Mouse (Mus musculus) gastrocnemius, postnatal 14 days (tissue): ENCODE results near the gene Abcb5. TPM values are rescaled to one million over a fixed set of nuclear protein-coding genes. Genes with fewer than 3 reads are reported as not detected.
"Not testable (repeated sequence)": the region's sequence is repeated elsewhere in the genome, so short reads cannot be mapped to it uniquely, and the experiment has no call there.

Experiments used
- DNase-seq: peaks from one replicate; pipeline ENCODE4 v3.0.0; 2021; ENCODE audit warnings: mixed read lengths
- intact Hi-C: fragments of 180-260 bp; cut with DNase I; formaldehyde crosslinking; loops from one replicate; pipeline ENCODE4 v1.15.1; 2025; ENCODE audit warnings: low total_unique reads
- long read RNA-seq, 2 experiments: library from polyadenylated mRNA; stranded (forward); transcript quantifications; one replicate each; pipeline ENCODE4 v2.0.0; 2021
- total RNA-seq, 2 experiments: library from RNA; stranded (reverse); gene quantifications; 2 replicates each; pipeline ENCODE4 v1.2.3; 2021

Gene Abcb5
- not detected for total RNA-seq
- long read RNA-seq, experiment 1 = 0 reads
- long read RNA-seq, experiment 2 = 0 reads

DNA sequence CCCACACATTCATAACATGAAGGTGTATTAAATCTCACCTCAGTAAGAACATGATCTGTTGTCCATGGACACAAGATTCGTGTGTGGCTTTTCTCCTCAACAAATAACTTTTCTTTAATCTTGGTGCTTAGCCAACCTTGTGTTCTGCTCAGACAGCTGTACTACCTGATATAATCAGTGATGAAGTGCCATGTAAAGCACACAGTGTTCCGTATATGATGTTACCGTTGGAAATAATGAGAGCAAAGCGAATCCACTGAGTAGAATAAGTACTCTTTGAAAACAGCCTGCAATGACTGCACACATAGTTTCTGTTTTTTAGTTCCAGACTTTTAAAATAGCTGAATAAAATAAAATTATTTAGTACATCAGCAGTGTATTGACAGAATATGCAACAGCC is at the start of gene Abcb5:
TSS of gene Abcb5 (minus strand) at position 101 of the 400 bp plus-strand sequence.
- intact Hi-C loops = no loop called here
- DNase-seq = no peak

DNA sequence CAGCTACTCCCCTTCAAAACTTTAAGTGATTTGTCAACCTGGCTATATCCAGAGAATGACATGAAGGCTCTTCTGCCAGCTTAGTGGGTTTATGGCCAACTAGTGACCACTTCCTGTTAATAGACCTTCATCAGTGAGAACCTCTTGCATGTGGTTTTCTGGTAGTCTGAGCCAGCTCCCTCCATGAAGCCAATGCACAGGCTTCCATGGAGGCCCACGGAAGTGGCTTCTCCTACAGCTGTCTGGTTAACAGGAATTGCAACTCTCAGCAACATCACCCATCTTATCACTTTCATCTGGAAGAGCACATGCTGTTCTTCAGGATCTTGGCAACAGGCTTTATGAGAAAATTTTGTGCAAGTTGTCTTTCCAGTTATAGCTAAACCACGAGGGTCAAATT is 33.0 kb upstream of the Abcb5 start:
- intact Hi-C loops = no loop called here
- no peak for DNase-seq

DNA sequence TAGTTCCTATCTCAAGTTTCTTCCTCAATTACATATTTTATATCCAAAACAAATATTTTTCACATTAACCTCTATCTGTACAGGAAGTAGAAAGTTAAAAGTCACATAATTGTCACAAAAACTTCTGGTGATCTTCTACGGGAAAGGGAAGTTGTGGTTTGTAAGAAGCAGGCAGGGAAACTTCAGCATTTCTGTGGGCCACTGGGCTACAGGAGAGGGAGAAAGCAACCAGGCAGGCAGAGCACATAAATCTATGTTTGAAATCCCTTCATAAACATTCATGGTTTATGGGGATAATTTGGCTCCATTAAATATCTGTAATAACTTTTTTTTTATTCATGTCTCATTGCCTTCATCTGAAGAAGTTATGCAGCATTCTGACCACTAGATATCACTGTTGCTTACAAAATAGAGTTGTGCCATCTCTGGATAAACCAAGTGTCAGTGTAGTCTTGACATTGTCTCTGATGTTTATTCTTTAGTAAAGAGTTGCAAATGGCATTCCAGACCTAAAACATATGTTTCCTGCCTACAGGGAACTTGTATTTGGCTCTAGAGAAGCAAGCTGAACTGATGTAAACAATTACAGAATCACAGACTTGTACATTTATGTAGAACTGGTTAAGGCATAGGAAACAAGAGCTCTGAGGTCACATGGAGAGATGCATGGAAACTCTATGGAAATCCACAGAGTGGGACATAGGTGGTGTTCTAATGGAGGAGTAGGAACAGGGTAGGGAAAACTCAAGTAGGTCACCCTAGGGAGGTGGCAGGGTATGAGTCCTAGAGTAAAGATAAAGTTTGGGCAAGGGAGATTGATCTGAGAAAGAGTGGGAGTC is 28.3 kb upstream of the Abcb5 start:
- intact Hi-C loops = no loop called here
- DNase-seq = no peak

DNA sequence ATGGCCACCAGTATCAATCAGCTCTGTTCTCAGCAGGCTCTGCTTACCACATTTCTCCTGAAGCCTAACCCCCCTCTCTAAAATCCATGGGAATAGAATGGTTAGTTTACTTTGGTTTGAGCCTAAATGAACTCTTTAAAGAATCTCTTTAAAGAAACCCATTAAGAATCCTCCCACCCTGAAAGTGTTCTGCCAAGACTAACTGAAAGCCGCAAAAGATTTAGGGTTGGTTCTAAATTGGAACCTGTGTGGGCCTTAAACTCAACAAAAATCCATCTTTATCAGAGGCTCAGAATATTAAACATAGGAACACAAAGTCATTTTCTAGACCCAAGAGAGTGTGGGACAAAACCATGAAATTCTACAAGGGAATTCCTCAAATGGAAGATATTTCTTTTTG is 18.6 kb upstream of the Abcb5 start:
- intact Hi-C loops = no loop called here
- DNase-seq = no peak

DNA sequence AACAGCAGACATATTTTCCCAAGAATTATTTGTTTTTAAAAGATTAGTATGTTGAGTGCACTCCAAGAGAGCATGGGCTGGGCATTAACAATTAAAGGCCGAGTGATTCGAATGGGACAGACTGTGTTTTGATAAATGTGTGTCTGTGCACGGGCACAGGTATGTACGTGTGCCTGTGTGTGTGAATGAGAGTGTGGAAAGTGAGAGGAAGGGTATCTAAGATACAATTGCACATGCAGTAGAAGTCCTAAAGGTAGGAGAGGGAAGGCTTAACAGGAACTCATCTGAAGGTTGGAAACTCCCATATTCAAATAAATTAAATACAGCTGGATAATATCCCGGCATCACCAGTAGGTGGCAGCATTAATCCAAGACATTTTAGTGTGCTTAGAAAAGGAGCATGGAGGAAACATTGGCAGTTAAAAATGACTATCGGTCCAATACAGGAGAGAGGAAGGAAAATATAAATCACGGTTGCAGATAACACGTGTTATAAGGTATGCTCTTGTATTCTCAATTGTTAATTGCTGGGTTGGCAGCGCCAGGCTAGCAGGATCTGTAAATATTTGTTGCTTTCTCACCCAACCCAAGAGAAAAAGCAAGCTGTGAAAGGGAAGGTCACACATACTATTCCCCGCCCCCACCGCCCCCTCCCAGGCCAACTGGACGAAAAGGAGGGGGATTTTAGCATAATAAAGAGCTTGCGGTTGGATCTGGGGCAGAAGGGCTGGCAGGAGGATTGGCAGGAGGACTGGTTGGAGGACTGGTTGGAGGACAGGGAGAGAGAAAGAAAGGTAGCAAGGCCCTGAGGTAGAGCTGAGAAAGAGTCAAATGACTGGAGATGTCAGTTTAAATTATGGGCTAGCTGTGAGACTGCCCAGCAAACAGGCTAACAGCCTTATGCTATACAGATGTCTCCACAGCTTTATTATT is 35.6 kb downstream of the Abcb5 start:
- peak; percentile 24 for DNase-seq
- intact Hi-C loops = no loop called here

DNA sequence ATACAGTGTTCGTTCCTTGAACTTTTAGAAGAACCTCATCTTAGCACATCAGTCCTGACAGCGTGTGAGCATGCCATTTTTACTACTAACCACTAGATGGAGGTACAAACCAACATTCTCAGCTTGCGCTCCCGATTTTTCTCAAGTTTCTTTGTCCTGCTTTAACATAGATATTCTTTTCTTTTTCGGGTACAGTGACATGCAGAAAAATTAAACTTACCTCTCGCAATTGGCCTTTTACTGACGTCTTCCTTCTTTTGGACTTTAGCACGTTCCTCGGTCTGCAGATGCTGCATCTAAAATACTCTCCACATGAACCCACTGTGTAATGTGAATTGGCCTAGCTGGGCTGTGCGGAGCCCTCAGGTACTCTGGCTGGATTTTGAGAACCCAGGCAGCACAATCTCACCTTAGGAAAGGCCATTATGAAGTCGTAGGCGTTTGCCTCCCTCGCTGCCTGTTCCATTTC is 39.4 kb downstream of the Abcb5 start:
- DNase-seq = no peak

DNA sequence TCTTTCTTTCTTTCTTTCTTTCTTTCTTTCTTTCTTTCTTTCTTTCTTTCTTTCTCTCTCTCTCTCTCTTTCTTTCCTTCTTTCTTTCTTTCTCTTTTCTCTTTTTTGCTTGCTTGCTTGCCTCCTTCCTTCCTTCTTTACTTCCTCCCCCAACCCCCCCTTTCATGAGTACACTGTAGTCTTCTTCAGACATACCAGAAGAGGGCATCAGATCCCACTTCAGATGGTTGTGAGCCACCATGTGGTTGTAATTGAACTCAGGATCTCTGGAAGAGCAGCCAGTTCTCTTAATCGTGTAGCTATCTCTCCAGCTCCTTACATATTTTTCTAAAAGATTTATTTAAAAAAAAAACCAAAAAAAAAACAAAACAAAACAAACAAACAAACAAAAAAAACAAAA is 42.3 kb downstream of the Abcb5 start:
- intact Hi-C loops = not testable (repeated sequence)

More for the DNA sequence above, 39.4 kb downstream of the Abcb5 start:
- intact Hi-C loops = loop anchor here (5.0 kb wide), 1 partner anchor 1055 kb away; no protein-coding TSS in a partner anchor

DNA sequence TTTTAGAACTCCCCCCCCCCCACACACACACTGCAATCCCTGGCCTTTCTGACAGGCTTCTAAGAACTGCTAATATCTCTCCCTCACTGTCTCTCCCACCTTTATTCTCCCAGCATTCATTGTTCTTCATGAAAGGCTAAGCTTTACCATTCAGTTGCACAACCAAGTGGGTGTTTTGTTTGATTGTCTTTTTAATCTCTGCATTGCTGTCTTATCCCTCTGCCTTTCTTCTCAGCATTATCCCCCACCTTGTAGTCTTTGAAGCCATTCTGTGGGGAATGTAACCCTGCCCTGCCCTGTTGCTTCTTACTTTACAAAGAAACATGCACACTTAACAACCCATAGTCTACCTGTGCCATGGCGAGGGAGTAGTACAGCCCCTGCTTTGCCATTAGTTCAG is 48.5 kb downstream of the Abcb5 start:
- DNase-seq = no peak
- intact Hi-C loops = no loop called here

More for the DNA sequence above, 42.3 kb downstream of the Abcb5 start:
- DNase-seq = not testable (repeated sequence)

DNA sequence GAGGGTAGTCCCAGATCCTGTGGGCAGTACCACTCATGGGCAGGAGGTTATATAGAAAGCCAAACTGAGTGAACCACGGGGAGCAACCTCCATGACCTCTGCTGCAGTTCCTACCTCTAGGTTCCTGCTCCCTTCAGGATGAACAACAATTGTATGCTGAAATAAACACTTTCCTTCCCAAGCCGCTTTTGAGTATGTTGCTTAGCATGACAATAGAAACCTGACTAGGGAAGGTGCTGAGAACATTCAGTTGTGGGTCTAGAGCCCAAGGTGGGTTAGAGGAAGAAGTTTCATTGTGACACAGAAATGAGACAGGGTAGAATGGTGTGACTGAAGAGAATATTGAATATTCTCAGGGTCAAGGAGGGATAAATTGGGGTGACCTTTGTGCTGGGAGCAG is 55.9 kb downstream of the Abcb5 start:
- DNase-seq = no peak
- intact Hi-C loops = no loop called here

DNA sequence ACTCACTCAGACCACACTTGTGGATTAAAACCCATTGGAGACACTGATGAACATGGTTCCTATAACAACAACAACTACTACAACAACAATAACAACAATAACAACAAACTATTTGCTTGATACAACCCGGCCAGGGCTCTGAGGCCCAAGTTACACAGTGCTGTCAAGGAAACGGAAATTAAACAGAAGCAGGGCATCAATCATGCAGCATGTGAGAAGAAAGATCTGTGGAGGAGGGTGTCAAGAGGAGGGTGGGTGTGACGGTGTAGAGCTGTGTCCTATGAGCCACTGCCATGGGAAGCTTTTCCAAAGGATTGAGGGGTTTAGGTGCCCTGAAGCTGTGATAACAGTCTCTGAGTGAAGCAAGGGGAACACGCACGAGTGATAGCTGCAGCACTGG is 64.0 kb downstream of the Abcb5 start:
- intact Hi-C loops = no loop called here
- DNase-seq = no peak

DNA sequence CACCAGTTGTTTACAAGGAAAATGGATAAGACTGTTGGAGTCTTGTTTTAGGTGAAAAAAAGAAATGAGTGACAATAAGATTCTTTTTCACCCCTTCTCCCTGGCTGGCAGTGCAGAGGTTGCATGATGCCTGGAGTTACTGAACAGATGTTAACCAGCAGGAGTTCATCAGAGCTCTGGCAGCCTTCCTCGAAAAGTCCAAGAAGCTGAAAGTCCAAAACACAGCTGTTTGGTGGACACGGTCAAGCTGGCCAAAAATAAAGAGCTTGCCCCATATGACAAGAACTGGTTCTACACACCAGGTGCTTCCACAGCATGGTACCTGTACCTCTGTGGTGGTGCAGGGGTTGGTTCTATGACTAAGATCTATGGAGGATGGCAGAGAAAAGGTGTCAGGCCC is 78.3 kb downstream of the Abcb5 start:
- no peak for DNase-seq
- intact Hi-C loops = no loop called here

DNA sequence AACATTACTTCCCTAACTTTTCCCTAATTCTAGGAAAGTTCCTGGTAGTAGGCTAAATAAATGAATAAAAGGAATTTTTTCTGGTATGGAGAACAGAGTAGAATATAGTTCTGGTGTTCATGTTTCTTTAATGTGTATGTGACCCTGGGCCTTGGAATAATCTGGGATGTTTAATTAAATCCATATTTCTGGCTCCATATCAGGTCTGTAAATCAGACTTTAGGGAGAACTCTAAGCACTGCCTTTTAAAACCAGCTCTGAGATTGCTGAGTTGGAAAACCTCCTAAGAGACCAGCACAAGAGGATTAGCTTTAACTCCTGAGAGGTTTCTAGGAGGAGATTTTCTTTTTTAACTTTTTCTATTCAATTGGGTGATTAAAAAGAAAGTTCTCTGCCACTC is 83.4 kb downstream of the Abcb5 start:
- intact Hi-C loops = no loop called here
- no peak for DNase-seq

DNA sequence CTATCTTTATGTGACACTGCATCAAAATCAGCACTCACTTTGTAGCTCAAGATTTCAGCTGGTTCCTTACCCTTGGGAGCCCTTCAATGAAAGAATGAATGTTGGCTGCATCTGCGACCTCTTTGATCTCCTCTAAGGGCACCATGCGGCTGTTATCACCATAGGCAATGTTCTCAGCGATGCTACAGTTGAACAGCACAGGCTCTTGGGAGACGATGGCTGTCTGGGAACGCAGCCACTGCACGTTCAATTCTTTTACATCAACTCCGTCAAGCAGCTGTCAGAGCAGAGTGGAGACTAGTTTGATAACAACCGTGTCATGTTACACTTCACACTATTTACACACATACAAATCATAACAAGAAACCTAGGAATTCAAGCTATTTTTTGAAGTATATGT is 93.5 kb downstream of the Abcb5 start:
- intact Hi-C loops = no loop called here
- no peak for DNase-seq

DNA sequence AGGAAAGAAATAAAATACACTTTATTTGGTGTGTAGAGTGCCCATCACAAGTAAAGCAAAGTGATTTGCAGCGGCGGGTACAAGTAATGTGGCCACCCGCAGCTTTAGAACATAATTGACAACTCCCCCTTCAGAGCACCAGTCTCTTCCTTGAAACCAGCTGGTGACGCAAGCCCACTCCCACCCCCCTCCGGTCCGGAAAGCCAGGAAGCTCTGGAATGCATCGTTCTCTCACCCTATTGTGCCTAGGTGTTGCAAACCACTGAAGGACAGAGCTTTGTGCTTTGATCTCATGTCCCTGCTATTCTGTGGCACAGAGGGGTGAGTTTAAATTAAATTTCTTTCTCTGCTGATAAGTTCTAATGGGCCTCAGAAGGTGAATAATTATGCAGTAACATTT is 110.1 kb downstream of the Abcb5 start:
- intact Hi-C loops = loop anchor here (5.0 kb wide), 2 partner anchors 404 to 864 kb away; no protein-coding TSS in a partner anchor
- no peak for DNase-seq

DNA sequence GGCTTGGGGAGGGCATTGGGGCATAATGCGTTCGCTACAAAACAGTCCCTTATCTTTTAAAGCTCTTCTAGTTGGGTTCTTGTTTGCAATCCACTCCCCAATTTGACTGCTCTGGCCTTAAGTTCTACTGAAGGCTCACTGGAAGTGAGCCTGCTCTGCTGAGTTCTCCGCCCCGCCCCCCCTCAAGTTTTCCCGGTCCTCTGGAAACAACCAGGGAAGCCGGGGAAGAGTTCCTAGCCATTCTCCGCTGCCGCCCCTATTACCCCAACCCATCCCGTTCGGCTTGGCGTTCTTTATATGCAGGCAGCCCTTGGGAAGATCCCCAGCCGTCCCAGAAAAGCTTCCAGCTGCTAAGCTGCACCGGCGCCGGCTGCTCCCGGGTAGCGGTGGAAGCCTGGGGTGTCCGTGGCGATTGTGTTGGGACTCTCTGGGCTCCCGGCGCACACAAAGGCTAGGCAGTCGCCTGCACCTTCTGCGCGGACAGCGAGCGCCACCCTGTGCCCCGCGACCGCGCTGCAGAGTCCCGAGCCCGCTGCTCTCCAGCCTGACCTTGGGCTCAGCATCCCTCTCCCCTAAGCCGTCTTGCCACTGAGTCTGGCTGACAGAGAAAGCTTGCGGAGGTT is 111.3 kb downstream of the Abcb5 start:
- intact Hi-C loops = loop anchor here (5.0 kb wide), 2 partner anchors 403 to 863 kb away; no protein-coding TSS in a partner anchor
- DNase-seq = peak; percentile 48

DNA sequence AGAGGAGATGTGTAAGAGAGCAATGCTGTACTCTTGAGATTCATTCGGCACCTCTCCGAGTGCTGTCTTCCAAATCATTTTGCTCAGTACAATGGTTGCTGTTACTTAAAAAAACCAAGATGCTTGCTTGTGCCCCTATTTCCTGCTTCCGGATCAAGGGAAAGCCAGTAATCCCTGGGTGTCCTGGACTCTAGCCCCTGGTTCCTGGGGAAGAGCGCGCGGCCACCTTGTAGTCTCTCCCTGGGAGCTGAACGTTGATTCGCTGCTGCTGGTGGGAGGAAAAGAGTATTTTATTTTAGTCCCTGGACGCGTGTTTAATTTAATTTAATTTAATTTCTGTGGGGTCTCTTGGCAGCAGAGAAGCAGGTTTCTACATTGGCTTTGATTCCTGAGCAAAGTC is 111.8 kb downstream of the Abcb5 start:
- no peak for DNase-seq
- intact Hi-C loops = no loop called here

DNA sequence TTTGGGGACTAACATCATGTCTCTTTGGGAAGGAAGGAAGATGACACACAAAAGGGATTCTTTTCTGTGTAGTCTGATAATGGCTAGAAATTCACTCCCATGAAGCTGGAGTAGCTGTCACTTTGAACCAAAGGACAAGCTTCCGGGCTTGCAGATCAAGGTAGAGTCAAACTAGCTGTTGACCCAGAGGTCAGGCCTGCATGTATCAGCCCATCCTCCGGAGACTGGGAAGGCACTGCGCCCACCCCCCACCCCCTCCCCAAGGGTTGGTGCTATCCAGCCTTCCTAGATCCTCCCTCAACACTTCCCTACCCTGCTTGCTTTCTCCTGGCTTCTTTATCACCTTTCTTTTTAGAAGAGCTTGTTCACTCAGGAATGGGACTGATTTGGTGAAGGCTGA is 112.9 kb downstream of the Abcb5 start:
- intact Hi-C loops = no loop called here
- DNase-seq = no peak

DNA sequence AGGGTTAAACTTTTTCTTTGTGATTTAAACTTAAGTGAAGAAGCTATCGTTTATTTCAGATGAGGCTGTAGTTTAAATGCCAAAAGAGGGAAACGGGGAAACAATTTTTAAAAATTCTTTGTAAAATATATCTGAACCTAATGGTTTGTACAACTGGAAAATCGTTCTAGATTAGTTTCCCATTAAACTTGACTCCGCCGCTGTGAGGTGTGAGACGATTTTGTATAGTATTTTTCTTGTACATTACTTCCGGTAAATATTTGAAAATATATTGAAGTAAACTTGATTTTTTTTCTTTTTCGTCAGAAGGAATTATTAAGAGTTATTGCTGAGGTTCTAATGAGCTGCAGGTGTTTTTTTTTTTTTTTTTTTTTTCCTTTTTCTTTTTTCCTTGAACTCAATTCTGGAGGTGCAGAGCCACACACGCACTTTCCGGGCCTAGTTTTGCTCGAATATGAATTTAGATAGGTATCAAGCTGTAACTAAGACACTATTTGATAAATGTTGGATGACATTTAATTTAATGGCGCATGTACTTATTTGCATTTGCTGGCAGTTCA is 115.3 kb downstream of the Abcb5 start:
- no peak for DNase-seq
- intact Hi-C loops = no loop called here

DNA sequence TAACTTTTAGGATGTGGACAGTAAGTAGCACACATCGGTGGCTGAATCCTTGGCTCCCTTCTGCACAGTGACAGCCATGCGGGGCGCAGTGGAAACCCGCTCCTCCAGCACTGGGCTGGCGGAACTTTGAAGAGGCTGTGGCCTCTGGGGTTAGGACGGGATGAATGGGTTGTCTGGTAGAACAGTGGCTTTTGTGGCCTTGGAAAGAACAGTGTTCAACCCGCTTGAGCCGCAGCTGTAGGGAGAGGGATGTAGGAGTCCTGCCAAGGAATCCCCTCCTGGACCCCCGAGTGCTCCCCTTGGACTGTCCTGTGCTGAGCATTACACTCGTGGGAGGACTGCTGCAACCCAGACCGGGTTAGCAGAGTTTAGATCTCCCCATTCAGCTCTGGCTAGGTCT is 116.2 kb downstream of the Abcb5 start:
- intact Hi-C loops = no loop called here
- DNase-seq = no peak
